Mouse (Mus musculus): ENCODE measurements at regions not wholly inside any gene's neighbourhood (a gene's known extent, or its start where the extent isn't known, plus 50 kb on each side); places are given as distances from the start of the nearest gene placed in this dataset.
"Not testable (repeated sequence)": the region's sequence is repeated elsewhere in the genome, so short reads cannot be mapped to it uniquely, and the experiment has no call there.

- TF ChIP-seq CTCF (IDR thresholded peaks at IDR 0.05); EP300 (IDR thresholded peaks at IDR 0.05; ENCODE audit: insufficient read depth, low read depth, low read length): not testable (repeated sequence)
These were observed 772.3 kb downstream of the Kcna4 start for GRCm38 (mm10) chr2:108062751-108063150.

Measured in heart, adult 2 months (tissue).